Mouse (Mus musculus) G1E (cell line): ENCODE data around the gene Ablim2.

ENCODE experiments used
- CTCF ChIP-seq: IDR thresholded peaks from 2 replicates; pipeline ENCODE4 v1.5.1; 2012; ENCODE audit warnings: low read depth, low read length, inconsistent platforms, mixed read lengths
- GATA1 ChIP-seq: IDR thresholded peaks from 2 replicates; pipeline ENCODE4 v1.6.1; 2012; ENCODE audit warnings: borderline replicate concordance, low read length, inconsistent platforms, mixed read lengths
- GATA2 ChIP-seq: IDR thresholded peaks from 2 replicates; pipeline ENCODE4 v1.6.1; 2012; ENCODE audit warnings: low read depth, low read length, inconsistent platforms, borderline replicate concordance
- POLR2AphosphoS5 ChIP-seq: IDR thresholded peaks from 2 replicates; pipeline ENCODE4 v1.6.1; 2012; ENCODE audit warnings: low read depth, low read length, inconsistent platforms; ENCODE audit not compliant: insufficient replicate concordance
- TAL1 ChIP-seq: conservative IDR thresholded peaks from 2 replicates; pipeline ENCODE4 v1.6.1; 2012; ENCODE audit warnings: low read depth, low read length, inconsistent platforms, mixed read lengths

DNA sequence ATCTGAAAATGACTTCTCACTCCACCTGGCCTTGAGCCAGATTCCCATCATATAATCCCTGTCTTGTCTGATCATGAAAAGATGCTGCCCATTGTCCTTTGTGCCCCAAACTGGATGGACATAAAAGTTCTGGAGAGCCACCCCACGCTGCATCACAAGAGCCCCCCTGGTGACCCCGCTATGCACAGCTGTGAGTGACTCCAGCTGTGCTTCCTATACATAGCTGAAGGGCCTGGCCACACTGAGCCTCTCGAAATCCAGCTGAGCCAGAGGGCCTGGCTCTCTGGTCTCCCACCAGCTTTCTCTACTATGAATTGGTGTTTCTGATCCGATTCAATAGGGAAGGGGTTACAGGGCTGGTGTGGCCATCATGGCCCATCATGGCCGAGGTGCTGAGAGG, 38.5 kb downstream of the Ablim2 start:
- TF ChIP-seq CTCF (no peak), TAL1 (no peak), POLR2AphosphoS5 (no peak), GATA1 (no peak), GATA2 (no peak)
